In genomic region chr8:128092826-128093225, GRCm38 (mm10) we compare ENCODE assay signal across 14 mouse cellular contexts.
DNase-seq lines count a peak whose midpoint lies in the region; ATAC-seq and TF ChIP-seq lines count a peak whose summit lies in the region.
"Had no signal": no experiment of that assay in that cellular context is flagged by ENCODE, and none has a peak within 500 bp of the region (broad histone marks: within the 10 kb centered on the region; RNA-seq: fewer than 3 reads in every experiment).

No protein-coding gene starts in this region.

- DNase-seq in forebrain, postnatal 0 days: peak; percentile 59
- peak; percentile 20 to 21 for DNase-seq in lung, adult 18-20 months
- DNase-seq in lung, postnatal 0 days (ENCODE audit: low spot score): no peak
- peak; percentile 36 for DNase-seq in brain, adult 2 months (ENCODE audit: low read depth, low spot score)
- peak; percentile 16 to 36 for DNase-seq in layer of hippocampus, adult 8-10 months (ENCODE audit: low spot score in 2 of 2)
- DNase-seq: thymus, postnatal 14 days had no signal

- no peak overlapping the region for H3K4me2 ChIP-seq in forebrain, postnatal 0 days (ENCODE audit: low read depth)
- H3K4me2 ChIP-seq in forebrain, embryonic 16.5 days (ENCODE audit: low read length): no peak overlapping the region
- no peak overlapping the region for H3K4me2 ChIP-seq in lung, postnatal 0 days (replicated peaks; ENCODE audit: low read depth, low read length)
- H3K4me2 ChIP-seq in hindbrain, embryonic 13.5 days: no peak overlapping the region
- no peak overlapping the region for H3K4me2 ChIP-seq in intestine, embryonic 16.5 days (ENCODE audit: low read depth, low read length)
- H3K4me2 ChIP-seq: forebrain, embryonic 12.5 days; heart, embryonic 13.5 days had no signal

- 58% methylated on average over 7 of the region's 7 CpGs for WGBS in forebrain, postnatal 0 days
- WGBS in forebrain, embryonic 16.5 days: 59% methylated on average over 7 of the region's 7 CpGs
- WGBS in lung, postnatal 0 days: 66% methylated on average over 7 of the region's 7 CpGs
- WGBS in hindbrain, embryonic 13.5 days: 89% methylated on average over 7 of the region's 7 CpGs
- 87% methylated on average over 7 of the region's 7 CpGs for WGBS in intestine, embryonic 16.5 days

- no peaks in the 10 kb centered on the region for H3K9me3 ChIP-seq in forebrain, postnatal 0 days (ENCODE audit: low read length)
- no peaks in the 10 kb centered on the region for H3K9me3 ChIP-seq in forebrain, embryonic 16.5 days (ENCODE audit: control insufficient read depth, low read length)
- H3K9me3 ChIP-seq in lung, postnatal 0 days (ENCODE audit: low read length): no peaks in the 10 kb centered on the region
- H3K9me3 ChIP-seq in hindbrain, embryonic 13.5 days: no peaks in the 10 kb centered on the region
- no peaks in the 10 kb centered on the region for H3K9me3 ChIP-seq in intestine, embryonic 16.5 days (ENCODE audit: control insufficient read depth, low read length)

- H3K27ac ChIP-seq in forebrain, postnatal 0 days (ENCODE audit: low read depth, low read length): no peak overlapping the region
- no peak overlapping the region for H3K27ac ChIP-seq in forebrain, embryonic 16.5 days (ENCODE audit: low read length)
- H3K27ac ChIP-seq in lung, postnatal 0 days (ENCODE audit: low read length): no peak overlapping the region
- no peak overlapping the region for H3K27ac ChIP-seq in hindbrain, embryonic 13.5 days
- no peak overlapping the region for H3K27ac ChIP-seq in intestine, embryonic 16.5 days (ENCODE audit: low read length)
- H3K27ac ChIP-seq: forebrain, embryonic 12.5 days; heart, embryonic 13.5 days; macrophage had no signal

- TF ChIP-seq EP300 in lung, postnatal 0 days (IDR thresholded peaks at IDR 0.05): no peak

- no peak overlapping the region for H3K9ac ChIP-seq in forebrain, postnatal 0 days
- no peak overlapping the region for H3K9ac ChIP-seq in forebrain, embryonic 16.5 days (replicated peaks; ENCODE audit: low read depth, low read length)
- no peak overlapping the region for H3K9ac ChIP-seq in lung, postnatal 0 days (replicated peaks; ENCODE audit: low read depth)
- H3K9ac ChIP-seq in hindbrain, embryonic 13.5 days: no peak overlapping the region
- no peak overlapping the region for H3K9ac ChIP-seq in intestine, embryonic 16.5 days (ENCODE audit: low read depth, low read length)
- H3K9ac ChIP-seq: forebrain, embryonic 12.5 days; heart, embryonic 13.5 days had no signal

- no peak for TF ChIP-seq CTCF in forebrain, postnatal 0 days (IDR thresholded peaks at IDR 0.05; ENCODE audit: low read depth)
- TF ChIP-seq CTCF in lung, postnatal 0 days (IDR thresholded peaks at IDR 0.05): no peak

- H3K4me3 ChIP-seq in forebrain, postnatal 0 days (ENCODE audit: low read depth, low read length): no peak overlapping the region
- H3K4me3 ChIP-seq in forebrain, embryonic 16.5 days (replicated peaks; ENCODE audit: low read length): no peak overlapping the region
- H3K4me3 ChIP-seq in lung, postnatal 0 days (ENCODE audit: low read depth, low read length): no peak overlapping the region
- H3K4me3 ChIP-seq in hindbrain, embryonic 13.5 days: no peak overlapping the region
- no peak overlapping the region for H3K4me3 ChIP-seq in intestine, embryonic 16.5 days (ENCODE audit: low read length)
- H3K4me3 ChIP-seq: forebrain, embryonic 12.5 days; heart, embryonic 13.5 days had no signal

- no peaks in the 10 kb centered on the region for H3K36me3 ChIP-seq in forebrain, postnatal 0 days (ENCODE audit: insufficient read depth)
- H3K36me3 ChIP-seq in forebrain, embryonic 16.5 days (ENCODE audit: control insufficient read depth, insufficient read depth): no peaks in the 10 kb centered on the region
- H3K36me3 ChIP-seq in lung, postnatal 0 days (ENCODE audit: insufficient read depth, low read length): no peaks in the 10 kb centered on the region
- no peaks in the 10 kb centered on the region for H3K36me3 ChIP-seq in hindbrain, embryonic 13.5 days
- no peaks in the 10 kb centered on the region for H3K36me3 ChIP-seq in intestine, embryonic 16.5 days (ENCODE audit: control insufficient read depth, insufficient read depth, low read length)
- H3K36me3 ChIP-seq: forebrain, embryonic 12.5 days; heart, embryonic 13.5 days had no signal

- no peaks in the 10 kb centered on the region for H3K4me1 ChIP-seq in forebrain, postnatal 0 days (ENCODE audit: insufficient read depth)
- 0 out of 2 replicates have a peak, but pooled peaks cover 2% of the 10 kb centered on the region for H3K4me1 ChIP-seq in forebrain, embryonic 16.5 days (replicated peaks; ENCODE audit: control insufficient read depth, insufficient read depth, low read length)
- H3K4me1 ChIP-seq in lung, postnatal 0 days (ENCODE audit: insufficient read depth, low read depth, low read length): no peaks in the 10 kb centered on the region
- no peaks in the 10 kb centered on the region for H3K4me1 ChIP-seq in hindbrain, embryonic 13.5 days (replicated peaks)
- no peaks in the 10 kb centered on the region for H3K4me1 ChIP-seq in intestine, embryonic 16.5 days (ENCODE audit: control insufficient read depth, insufficient read depth, low read length)
- H3K4me1 ChIP-seq: forebrain, embryonic 12.5 days had no signal

- H3K27me3 ChIP-seq in forebrain, postnatal 0 days (ENCODE audit: insufficient read depth, low read length): no peaks in the 10 kb centered on the region
- no peaks in the 10 kb centered on the region for H3K27me3 ChIP-seq in forebrain, embryonic 16.5 days (replicated peaks; ENCODE audit: control insufficient read depth, insufficient read depth, low read length)
- no peaks in the 10 kb centered on the region for H3K27me3 ChIP-seq in lung, postnatal 0 days (replicated peaks; ENCODE audit: insufficient read depth, low read length)
- H3K27me3 ChIP-seq in hindbrain, embryonic 13.5 days: peaks cover 8% of the 10 kb centered on the region; the same call in 1 of the 2 replicates
- no peaks in the 10 kb centered on the region for H3K27me3 ChIP-seq in intestine, embryonic 16.5 days (replicated peaks; ENCODE audit: control insufficient read depth, insufficient read depth, low read length)
- H3K27me3 ChIP-seq: heart, embryonic 13.5 days; Patski had no signal

- ATAC-seq in forebrain, postnatal 0 days: no peak
- no peak for ATAC-seq in forebrain, embryonic 16.5 days
- ATAC-seq in lung, postnatal 0 days: no peak
- no peak for ATAC-seq in hindbrain, embryonic 13.5 days (ENCODE audit: low FRiP score)
- ATAC-seq in intestine, embryonic 16.5 days: no peak
- ATAC-seq: inflammation-experienced regulatory T-cells, adult 6 months; Patski had no signal
